Mouse (Mus musculus): ENCODE results near the gene Olfr287.

Olfr287 gene

GRCm38 (mm10) chr15:98220877-98221276 lies at the start of gene Olfr287, which contains the start of gene Gm44579:
Olfr287 (minus strand) TSS chr15:98221056.
Gm44579 (minus strand) TSS chr15:98220977.
- no peak for DNase-seq (ENCODE audit: low spot score in 2 of 2)

- DNase-seq (ENCODE audit: low spot score in 2 of 2), result no peak
These were observed 36.9 kb upstream of the Olfr287 start for GRCm38 (mm10) chr15:98257776-98258175.

DNA sequence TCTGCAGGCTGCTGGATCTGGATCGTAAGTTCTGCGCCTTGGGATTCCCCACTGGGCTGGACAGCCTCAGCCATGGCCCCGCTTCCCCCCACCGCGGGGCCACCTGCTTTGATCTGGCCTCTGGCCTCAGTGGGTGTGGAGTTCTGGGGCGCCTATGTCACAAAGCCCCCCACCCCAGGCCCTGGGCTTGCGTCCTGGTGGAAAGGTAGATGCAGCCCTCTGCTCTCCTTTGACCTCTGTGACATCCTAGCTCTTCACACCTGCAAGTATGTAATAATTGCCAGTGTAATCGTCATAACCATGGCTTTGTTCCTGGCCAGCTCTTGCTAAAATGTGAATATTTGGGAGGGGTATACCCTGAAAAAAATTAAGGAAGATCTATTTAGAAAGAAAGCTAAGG lies 36.3 kb upstream of the Olfr287 start, which contains the start of gene H1fnt:
H1fnt (minus strand) TSS at position 101 of the 400 bp plus-strand sequence.
- no peak for DNase-seq (ENCODE audit: low spot score in 2 of 2)

- no peak for DNase-seq (ENCODE audit: low spot score in 2 of 2)
These were observed 35.4 kb upstream of the Olfr287 start for GRCm38 (mm10) chr15:98256271-98256670.

- DNase-seq (ENCODE audit: low spot score in 2 of 2), result no peak
These were observed 14.6 kb upstream of the Olfr287 start for GRCm38 (mm10) chr15:98235442-98235841.

GRCm38 (mm10) chr15:98234350-98234749 lies 13.5 kb upstream of the Olfr287 start, which contains the start of gene Olfr286:
Olfr286 (minus strand) TSS chr15:98234450.
- DNase-seq (ENCODE audit: low spot score in 2 of 2), result no peak

DNA sequence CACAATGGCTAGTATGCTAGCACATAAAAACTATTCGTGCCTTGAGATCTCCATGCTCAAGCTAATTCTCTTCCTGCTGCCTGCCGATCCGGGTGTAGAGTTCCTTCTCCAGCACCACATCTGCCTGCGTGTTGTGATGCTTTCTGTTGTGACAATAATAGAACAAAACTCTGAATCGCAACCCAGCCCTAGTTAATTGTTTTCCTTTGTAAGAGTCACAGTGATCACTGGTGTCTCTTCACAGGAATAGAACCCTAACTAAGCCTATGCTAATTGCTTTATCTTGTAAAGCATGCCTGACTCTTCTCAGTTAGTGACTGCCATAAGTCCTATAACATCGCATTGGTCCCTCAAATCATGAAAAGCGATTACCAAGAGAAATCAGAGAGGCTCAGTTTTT lies 5.2 kb upstream of the Olfr287 start:
- no peak for DNase-seq (ENCODE audit: low spot score in 2 of 2)

DNA sequence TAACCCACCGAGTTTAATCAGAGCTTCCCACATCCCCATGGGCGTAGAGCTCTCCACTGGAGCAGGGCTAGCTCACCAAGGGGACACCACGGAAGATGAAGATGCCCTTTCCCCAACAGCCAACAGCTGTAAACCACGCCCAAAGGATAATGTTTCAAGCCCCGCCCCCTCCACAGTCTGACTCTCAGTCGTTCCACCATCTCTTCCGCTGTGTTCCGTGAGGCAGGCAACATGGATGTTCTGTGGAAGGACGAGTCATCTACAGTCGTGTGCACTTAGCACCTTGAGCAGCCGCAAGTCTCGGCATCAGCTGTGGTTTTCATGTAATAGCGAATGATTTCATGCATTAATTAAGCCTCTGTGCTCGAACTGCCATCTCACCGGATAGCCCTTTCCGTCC lies 4.8 kb upstream of the Olfr287 start:
- no peak for DNase-seq (ENCODE audit: low spot score in 2 of 2)

GRCm38 (mm10) chr15:98222377-98222776 lies 1.5 kb upstream of the Olfr287 start:
- DNase-seq (ENCODE audit: low spot score in 2 of 2), result no peak

DNA sequence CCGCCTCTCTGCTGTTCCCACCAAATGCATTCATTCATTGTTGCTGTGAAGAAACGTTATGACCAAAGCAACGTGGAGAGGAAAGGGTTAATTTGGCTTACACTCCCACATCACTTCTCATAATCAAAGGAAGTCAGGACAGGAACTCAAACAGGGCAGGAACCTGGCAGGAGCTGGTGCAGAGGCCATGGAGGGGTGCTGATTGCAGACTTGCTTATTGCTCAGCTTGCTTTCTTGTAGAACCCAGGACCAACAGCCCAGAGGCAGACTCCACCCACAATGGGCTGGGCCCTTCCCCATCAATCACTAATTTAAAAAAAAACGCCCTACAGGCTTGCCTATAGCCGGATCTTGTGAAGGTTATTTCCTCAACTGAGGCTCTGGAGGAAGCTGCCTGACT lies 6.7 kb downstream of the Olfr287 start:
- DNase-seq (ENCODE audit: low spot score in 2 of 2), result no peak

DNA sequence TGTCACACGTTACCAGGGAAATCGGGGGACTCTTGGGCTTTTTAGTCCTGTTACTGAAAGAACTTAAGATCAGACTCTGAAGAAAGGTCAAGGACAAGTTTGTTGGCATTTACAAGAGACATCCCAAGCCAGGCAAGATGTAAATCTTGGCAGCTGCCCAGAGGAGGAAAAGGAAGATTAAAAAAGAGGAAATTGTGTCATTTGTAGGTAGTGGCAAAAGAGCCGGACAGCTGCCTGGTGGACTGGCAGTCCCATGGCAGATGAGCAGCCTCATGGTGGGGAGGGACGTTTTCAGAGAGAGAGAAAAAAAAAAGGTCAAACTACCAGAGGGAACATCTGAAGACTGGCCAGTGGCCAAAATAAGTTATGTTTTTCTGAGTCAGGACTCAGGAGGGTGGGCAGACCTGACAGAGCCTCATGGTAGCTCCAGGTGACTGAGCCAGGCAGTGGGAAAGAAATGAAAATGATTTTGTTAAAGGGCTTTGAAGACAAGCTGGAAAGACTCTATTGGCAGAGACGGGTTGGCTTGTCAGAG lies 7.5 kb downstream of the Olfr287 start:
- no peak for DNase-seq (ENCODE audit: low spot score in 2 of 2)

GRCm38 (mm10) chr15:98209676-98210075 lies 11.2 kb downstream of the Olfr287 start:
- DNase-seq (ENCODE audit: low spot score in 2 of 2), result no peak

DNA sequence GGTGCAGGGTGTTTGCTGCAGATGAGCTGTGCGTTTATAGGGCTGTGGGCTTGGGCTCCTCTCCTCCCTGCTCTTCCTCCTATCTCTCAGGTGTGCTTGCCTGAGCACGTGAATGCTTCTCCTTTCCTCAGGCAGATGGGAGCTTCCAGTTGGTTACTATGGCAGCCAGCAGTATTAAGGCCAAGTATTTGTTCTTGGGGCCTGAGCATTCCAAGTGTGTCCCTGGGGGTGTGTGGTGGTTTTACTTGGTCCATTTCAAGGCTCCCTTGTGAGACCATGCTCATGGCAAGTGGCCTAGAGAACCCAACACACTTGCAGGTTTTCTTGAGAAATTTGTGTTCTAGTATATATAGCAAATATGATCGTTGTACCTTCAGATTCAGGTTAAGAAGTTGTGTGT lies 25.4 kb downstream of the Olfr287 start, which contains the start of gene Olfr288:
Olfr288 (minus strand) TSS at position 101 of the 400 bp plus-strand sequence.
- DNase-seq (ENCODE audit: low spot score in 2 of 2), result no peak

- no peak for DNase-seq (ENCODE audit: low spot score in 2 of 2)
These were observed 36.4 kb downstream of the Olfr287 start for GRCm38 (mm10) chr15:98184456-98184855.

- DNase-seq (ENCODE audit: low spot score in 2 of 2), result no peak
These were observed 38.8 kb downstream of the Olfr287 start for GRCm38 (mm10) chr15:98181856-98182570.

DNA sequence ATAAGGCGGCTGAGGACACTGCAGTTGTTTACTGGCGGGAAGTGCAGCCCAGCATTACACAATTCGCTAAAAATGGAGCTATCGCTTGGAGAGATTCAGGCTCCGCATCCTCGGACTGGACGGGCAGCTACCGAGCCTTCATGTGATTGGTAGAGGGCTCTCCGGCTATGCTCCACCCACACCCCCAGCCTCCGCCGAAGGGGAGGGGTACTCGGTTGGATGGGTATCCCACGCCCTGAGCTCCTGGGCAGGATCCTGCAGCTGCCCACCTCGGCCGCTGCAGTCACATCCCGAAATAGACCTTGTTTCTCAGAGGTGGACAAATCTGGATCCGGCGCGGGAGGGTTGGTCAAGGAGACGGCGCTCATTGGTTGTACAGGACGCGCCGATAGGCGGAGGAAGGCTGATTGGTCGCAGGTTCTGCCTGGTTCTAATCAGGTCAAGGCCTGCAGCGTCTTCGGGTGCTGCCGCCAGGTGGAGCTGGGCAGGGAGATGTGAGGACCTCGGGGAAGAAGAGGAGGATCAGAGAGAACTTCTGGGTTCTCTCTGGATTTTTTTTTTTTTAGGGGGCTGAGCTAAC lies 39.6 kb downstream of the Olfr287 start:
- peak; percentile 54 to 77 for DNase-seq (ENCODE audit: low spot score in 2 of 2)

GRCm38 (mm10) chr15:98180567-98181131 lies 40.2 kb downstream of the Olfr287 start:
- DNase-seq (ENCODE audit: low spot score in 2 of 2), result no peak

DNA sequence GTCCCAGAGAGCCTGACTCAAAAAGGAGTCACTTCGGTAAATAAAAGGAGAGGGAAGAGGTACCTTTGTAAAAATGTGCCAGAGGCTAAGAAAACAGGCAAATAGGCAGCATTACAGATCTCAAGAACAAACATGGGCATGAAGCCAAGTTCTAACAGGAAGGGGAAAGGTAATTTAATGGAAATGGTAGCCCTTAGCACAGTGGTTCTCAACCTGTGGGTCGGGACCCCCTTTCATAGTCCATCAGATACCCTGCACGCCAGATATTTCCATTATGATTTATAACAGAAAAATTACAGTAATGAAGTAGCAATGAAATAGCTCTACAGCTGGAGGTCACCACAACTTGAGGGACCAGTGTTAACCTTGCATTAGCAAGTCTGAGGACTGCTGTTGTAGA lies 43.5 kb downstream of the Olfr287 start:
- DNase-seq (ENCODE audit: low spot score in 2 of 2), result no peak

DNA sequence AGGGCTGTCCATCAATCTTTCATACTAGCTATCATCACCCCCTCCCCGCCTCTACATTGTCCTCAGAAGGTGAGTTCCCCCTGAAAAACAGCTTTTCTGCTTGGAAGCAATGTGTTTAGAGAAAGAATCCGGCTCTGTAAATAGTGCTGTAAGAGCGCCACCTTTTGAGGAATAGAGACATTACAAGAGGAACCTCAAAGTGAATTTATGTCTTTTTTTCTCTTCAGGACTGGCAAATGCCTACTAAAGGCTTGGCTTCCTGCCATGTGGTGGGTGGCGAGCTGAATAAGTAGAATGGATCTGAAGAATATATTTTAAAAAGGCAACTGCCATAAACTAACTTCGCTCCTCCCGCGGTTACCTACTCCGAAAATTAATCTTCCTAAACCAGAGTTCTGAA lies 47.0 kb downstream of the Olfr287 start:
- no peak for DNase-seq (ENCODE audit: low spot score in 2 of 2)

- DNase-seq (ENCODE audit: low spot score in 2 of 2), result no peak
These were observed 48.7 kb downstream of the Olfr287 start for GRCm38 (mm10) chr15:98172113-98172512.

- no peak for DNase-seq (ENCODE audit: low spot score in 2 of 2)
These were observed 49.9 kb downstream of the Olfr287 start for GRCm38 (mm10) chr15:98170917-98171316.

DNA sequence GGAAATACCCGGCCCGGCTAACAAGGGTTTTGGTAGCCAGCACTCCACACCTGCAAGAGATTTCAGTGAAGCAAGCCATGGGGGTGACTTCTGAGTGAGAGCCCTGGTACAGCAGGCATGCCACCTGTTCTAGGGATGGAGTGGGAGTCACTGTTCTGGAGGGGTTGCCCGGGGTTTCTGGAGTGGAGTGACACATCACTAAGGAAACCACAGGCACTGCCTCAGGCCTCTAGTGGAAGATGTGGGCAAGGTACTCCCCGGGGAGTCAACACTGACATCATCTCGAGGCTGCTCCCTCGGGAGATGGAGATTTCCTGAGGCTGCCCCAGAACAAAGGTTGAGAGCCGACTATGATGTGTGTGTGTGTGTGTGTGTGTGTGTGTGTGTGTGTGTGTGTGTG lies 50.5 kb downstream of the Olfr287 start:
- DNase-seq (ENCODE audit: low spot score in 2 of 2), result no peak

DNA sequence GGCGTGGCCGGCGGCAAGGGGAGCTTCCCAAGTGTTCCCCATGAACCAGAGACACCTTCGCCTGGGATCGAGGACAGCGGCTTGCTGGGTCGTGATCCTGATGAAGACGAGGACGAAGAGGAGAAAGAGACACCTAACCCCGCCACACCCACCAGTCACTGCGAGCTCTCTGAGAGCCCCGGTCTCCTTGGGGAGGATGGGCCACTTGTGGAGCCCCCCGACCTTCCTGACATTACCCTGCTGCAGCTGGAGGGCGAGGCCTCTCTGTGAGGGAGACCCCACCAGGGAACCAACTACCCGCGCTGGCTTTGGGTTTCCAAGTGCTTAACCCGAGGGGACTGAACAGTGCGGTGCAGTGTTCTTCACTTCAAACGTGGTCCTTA lies 52.2 kb downstream of the Olfr287 start:
- DNase-seq (ENCODE audit: low spot score in 2 of 2), result no peak

Measured in natural killer cell, adult 2 months (primary cell).